Mouse (Mus musculus) frontal cortex, postnatal 14 days (tissue): Measurements from ENCODE around the gene Mucl3.
A peak's percentile ranks its signal among the peaks of the same experiment; 100 is the strongest.

Experiments
- DNase-seq, 2 experiments: peaks; one replicate each; pipeline ENCODE4 v3.0.0; 2022; ENCODE audit warnings: low spot score in 2 of 2

Gene Mucl3

DNA sequence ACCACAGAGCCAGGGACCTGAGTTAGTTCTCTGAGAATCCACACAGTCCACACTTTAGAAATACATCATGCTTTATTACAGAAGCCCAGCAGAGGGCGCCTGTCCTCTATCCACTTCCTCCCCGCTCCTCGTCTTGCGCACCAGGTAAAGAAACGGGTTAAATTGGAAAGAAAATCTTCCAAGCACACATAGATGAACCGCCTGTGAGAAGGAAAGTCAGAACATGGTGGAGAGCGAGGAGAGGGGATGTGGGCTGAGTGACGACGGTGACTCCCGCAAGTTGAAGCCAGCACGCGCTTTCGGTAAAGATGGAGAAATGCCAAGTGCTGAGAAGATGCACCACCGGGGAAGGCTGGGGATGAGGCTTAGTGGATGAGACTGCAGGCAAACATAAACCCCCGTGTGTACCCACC is 7.8 kb downstream of the Mucl3 start:
- peak; percentile 66 to 72 for DNase-seq

DNA sequence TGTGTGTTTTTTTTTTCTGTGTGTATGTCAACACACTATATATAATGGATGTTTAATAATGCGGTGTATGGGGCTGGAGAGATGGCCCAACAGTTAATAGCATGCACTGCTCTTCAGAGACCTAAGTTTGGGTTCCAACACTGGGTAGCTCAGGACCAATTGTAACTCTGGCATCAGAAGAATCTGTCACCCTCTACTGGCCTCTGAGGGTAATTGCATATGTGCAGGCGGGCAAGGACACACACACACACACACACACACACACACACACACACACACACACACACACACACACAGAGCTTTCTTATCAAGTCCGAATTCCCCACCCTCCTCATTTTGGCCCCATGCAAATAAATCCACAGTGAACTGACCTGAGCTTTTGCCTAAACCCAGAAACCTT is 8.3 kb downstream of the Mucl3 start:
- no peak for DNase-seq

DNA sequence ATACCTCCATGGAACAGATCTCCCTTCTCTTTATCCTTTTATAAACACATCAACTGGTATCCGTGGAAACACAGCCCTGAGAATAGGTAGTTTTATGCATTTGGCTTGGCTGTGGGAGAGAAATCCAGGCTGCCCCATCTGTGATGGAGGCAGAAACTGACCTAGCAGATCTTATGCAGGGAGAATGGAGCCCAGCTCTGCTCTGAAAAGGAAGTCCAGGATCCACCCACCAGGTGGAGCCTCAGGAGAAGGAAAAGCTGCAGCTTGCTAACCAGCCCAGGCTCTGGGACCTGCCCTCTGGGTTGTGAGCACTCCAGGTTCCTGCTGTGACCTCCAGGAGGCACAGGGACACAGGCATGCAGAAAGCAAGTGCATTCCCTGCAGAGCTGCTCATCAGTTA is 9.5 kb downstream of the Mucl3 start:
- peak; percentile 53 to 62 for DNase-seq

DNA sequence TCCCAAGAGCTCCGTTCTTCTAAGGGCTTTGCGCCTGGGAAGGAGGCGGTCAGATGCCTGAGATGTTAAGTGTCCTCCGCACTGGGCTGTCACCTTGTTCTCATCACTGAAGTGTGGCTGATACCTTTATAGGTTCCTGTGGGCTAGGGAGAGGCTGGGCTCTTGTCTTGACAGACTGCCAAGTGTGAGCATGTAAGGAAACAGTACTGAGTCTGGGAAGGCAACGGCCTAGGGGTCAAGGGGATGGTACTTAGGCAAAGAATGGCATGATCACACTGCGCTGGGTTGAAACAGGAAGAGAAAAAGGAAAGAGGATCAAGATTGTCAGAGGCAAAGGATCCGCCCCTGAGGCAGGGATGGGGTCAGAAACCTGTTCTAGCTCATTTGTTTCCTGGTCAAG is 17.0 kb downstream of the Mucl3 start, which contains the start of gene Gm9573:
Gm9573 (minus strand) TSS at position 101 of the 400 bp plus-strand sequence.
- no peak for DNase-seq

DNA sequence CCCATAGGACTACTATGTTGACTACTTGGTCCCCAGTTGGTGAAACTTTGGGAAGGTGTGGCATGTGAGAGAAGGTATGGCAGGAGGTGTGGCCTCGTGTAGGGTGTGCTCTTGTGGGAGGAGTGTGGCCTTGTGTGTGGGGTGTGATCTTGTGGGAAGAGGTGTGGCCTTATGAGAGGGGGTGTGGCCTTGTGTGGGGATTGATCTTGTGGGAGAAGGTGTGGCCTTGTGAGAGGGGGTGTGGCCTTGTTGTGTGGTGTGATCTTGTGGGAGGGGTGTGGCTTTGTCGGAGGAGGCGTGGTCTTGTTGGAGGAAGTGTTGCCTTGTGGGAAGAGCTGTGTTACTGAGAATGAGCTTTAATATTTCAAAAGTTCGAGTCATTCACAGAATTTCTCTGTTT is 26.4 kb downstream of the Mucl3 start:
- DNase-seq: no peak

DNA sequence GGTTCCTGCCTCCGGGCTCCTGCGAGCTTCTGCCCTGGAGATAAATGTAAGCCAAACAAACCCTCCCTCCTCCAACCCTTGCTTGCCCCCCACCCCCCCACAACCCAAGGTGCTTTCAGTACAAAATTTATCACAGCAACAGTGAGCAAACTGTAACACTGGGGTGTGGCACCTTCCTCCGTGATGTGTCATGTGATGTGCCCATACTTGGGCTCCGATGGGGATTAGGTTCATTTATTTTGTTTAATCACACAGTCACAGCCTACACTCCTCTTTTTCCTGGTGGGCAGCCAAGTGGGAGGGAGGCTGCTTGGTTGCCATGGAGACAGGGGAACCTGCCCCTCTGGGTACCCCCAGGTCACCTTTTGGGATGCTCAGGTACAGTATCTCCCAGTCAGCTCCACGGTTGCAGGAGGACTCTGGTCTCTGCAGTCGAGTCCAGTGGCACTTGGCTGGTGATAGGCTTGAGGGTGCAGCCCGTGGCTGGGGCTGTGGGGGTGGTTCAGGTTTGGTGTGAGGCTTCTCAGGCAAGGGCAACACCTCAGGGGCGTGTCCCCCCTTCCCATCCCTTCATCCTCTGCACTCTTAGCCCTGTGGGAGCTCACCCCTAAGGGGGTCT is 41.6 kb downstream of the Mucl3 start:
- no peak for DNase-seq

DNA sequence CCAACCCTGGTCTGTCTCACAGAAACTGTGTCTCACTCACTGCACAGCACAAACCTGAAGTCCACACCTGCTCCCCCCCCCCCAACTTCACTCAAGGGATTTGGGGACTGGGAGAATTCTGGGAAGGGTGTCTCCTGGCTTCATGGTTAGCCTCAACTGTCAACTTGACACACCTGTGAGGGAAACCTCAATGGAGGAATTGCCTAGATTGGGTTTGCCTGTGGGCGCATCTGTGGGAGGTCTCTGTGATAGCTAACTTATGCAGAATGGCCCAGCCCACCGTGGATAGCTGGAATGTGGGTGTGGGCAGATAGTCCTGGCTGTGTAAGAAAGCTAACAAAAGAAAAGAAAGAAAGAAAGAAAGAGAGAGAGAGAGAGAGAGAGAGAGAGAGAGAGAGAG is 42.2 kb downstream of the Mucl3 start, which contains the start of gene Sfta2:
Sfta2 (plus strand) TSS at position 301 of the 400 bp plus-strand sequence.
- no peak for DNase-seq

DNA sequence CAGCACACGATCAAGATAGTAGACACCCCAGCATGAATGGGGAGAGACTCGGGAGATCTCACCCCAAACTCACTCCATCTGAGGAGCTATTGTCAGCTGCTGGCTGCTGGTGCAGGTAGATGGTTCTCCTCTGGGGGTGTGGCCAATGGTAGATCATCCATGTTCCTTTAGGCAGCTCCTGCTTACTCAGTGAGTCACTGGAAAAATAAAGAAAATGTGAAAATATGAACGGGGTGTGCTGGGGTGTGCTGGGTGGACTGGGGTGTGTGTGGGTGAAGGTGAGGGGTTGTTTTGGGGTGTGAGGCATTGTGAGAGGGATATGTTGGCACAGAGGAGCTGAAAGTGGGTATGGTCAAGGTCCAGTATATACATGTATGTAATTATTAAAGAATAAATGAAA is 46.1 kb downstream of the Mucl3 start:
- no peak for DNase-seq

DNA sequence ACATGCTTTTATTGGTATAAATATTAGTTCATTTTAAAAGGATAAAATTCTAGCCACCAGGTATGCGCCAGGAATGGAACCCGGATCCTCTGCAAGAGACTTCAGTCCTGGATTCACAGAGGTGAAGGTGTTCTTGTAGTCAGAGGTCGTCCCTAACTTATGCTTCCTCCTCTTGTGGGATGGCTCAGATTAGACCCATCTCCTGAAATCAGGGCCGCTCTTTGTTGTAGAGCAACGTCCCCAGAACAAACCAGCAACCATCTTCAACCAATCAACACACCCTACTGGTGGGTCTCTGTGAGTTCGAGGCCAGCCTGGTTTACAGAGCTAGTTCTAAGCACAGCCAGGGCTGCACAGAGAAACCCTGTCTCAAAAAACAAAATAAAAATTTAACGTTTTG is 49.0 kb downstream of the Mucl3 start:
- DNase-seq: no peak

DNA sequence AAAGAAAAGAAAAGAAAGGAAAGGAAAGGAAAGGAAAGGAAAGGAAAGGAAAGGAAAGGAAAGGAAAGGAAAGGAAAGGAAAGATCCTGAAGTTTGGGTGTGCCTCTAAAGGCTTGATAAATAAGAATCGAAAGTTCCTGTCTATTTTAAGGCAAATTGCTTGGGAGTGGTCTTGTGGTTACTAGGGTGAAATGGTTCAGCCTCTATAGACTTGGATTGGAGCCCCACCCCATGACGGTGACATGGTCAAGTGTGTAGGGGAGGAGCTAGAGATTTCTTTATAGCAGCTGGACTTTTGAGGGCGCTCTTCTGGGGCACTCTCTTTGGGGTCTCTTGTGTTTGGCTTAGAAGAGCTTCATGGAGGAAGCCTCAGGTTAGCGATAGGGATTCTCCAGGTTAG is 49.7 kb downstream of the Mucl3 start:
- DNase-seq: no peak

DNA sequence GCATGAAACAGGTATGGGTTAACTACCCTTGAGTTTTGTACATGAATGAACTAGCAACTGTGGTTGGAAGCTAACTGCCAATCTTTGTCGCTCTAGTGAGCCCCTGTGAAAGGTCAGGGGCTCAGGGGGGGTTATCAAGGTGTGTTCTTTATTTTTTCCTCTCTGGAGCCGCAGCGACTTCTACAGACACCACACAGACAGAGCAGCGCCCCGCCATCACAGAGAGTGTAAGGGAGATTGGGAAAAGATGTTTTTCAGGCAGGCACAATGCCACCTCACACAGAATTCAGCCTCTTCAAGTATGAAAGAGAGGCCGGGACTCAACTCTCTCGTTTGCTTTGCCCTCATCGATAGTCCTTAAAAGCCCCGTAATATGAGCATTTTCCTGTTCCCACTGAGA is 51.4 kb downstream of the Mucl3 start:
- no peak for DNase-seq

DNA sequence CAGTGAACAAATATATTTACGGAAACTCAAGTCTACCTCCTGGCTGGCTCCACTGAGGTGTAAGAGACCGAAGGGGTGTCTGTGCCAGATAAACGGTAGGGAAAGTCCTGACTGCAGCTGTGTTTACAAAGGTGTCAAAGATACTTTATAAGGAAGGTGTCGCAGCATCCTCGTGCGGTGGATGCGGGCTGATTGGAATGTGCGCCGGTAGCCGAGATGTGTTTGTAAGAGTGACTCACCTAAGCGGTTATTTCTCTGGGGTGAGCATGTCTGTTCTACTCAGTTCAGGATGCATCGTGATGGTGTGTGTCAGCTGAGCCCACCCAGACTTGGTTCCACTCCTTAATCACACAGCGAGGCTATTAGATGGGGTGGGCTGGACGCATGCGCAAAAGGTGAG is 51.8 kb downstream of the Mucl3 start:
- no peak for DNase-seq

DNA sequence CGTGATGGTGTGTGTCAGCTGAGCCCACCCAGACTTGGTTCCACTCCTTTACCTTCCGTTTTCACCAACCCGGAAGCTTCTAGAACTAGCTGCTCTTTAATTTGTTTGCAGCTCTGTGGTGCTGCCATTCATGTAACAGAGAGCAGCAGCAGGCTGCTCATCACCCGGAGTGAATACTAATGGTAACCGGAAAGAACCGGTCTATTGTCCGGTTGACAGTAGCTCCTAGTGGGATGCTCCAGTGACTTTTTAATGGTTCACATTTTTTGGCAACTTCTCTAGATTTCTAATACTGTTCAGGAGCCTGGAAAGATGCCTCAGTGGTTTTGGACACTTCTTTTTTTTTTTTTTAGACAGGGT is 52.3 kb downstream of the Mucl3 start:
- no peak for DNase-seq

DNA sequence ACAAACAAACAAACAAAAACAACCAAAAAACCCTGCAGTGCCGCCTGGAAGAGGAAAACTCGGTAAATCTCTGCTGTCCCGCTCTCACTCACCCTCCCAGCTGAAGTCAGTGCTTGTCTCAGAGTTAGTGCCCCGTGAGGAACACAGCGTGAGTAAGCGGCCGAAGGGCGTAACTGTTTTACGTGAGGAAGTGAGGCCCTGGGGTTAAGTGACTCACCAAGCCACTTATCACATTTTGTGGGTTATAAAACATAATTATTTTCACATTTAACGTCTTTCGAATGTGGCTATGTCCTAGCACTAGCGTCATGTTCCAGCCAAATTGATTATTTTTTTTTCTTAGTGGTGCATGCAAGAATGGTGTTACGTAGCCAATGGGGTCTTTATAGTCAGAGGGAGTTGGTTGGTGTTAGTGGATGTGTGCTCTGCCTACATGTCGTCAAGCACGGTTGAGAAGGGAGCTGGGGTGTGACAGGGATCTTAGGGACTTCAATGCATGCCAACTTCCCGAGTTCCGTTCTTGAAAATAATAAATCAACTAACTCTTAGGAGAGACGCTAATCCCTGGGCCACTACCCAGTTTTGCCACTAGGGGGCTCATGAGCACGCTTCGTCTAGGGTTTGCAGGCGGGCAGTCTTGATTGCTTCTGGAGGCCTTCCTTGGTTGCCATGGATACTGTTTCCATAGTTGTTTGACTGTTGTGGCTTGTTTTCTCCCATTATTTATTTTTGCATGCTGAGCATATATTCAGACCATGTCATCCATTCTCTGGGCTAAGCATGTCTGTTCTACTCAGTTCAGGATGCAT is 52.9 kb downstream of the Mucl3 start:
- DNase-seq: peak; percentile 51 to 78

DNA sequence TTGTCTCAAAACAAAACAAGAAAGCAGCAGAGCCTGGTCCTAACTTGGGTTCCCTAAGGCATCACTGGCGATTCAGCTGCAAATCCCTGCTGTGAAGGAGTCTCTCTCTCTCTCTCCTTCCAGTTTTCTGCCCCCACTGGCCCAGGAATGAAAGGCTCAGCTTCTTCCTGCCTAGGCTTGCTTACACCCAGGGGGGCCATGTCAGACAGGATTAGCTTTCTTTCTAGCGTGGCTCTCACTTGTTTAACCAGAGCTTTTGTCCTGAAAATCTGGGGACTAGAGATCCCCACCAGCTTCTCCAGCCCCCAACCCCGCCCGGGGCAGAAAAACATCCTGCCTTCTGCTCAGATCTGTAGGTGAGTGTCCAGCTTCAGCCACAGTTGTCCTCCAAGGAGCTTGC is 55.1 kb downstream of the Mucl3 start:
- DNase-seq: no peak

DNA sequence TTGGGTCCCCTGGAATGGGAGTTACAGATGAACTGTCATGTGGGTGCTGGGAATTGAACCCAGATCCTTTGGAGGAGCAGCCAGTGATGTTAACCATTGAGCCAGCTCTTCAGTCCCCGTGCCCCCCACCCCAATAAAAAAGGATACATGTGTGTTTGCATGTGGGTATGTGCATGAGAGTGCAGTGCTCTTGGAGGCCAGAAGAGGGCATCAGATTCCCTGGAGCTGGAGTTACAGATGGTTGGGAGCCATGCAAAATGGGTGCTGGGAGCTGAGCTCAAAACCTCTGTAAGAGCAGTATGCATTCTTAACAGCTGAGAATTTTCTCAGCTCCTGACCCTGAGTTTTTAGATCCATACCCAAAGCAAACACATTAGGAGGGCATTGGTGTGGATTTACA is 56.2 kb downstream of the Mucl3 start:
- DNase-seq: no peak
